In genomic region chr6:33174616-33175015, GRCm38 (mm10) we compare ENCODE assay signal across 11 mouse cellular contexts.
DNase-seq lines count a peak whose midpoint lies in the region; ATAC-seq and TF ChIP-seq lines count a peak whose summit lies in the region.
"Had no signal": no experiment of that assay in that cellular context is flagged by ENCODE, and none has a peak within 500 bp of the region (broad histone marks: within the 10 kb centered on the region; RNA-seq: fewer than 3 reads in every experiment).

No protein-coding gene starts in this region.

- no peaks in the 10 kb centered on the region for H3K36me3 ChIP-seq in forebrain, postnatal 0 days (ENCODE audit: insufficient read depth)
- no peaks in the 10 kb centered on the region for H3K36me3 ChIP-seq in forebrain, embryonic 13.5 days (ENCODE audit: poor library complexity, severe bottlenecking)
- no peaks in the 10 kb centered on the region for H3K36me3 ChIP-seq in lung, postnatal 0 days (ENCODE audit: insufficient read depth, low read length)
- H3K36me3 ChIP-seq: embryonic facial prominence, embryonic 15.5 days; limb, embryonic 15.5 days; midbrain, embryonic 13.5 days had no signal

- no peak for DNase-seq in forebrain, postnatal 0 days
- no peak for DNase-seq in lung, postnatal 0 days (ENCODE audit: low spot score)
- no peak for DNase-seq in lung, postnatal 10 days
- peak; percentile 16 for DNase-seq in thymus, postnatal 25 days
- DNase-seq in heart, postnatal 36 days, result no peak

- no peak overlapping the region for H3K4me2 ChIP-seq in forebrain, postnatal 0 days (ENCODE audit: low read depth)
- no peak overlapping the region for H3K4me2 ChIP-seq in forebrain, embryonic 13.5 days
- no peak overlapping the region for H3K4me2 ChIP-seq in lung, postnatal 0 days (replicated peaks; ENCODE audit: low read depth, low read length)
- H3K4me2 ChIP-seq: embryonic facial prominence, embryonic 15.5 days; limb, embryonic 15.5 days; midbrain, embryonic 13.5 days had no signal

- intact Hi-C loops in heart, postnatal 36 days (cut with DNase I), result no loop called here

- no peak for TF ChIP-seq POLR2A in bone marrow macrophage, adult 2 months (IDR thresholded peaks at IDR 0.05; ENCODE audit: borderline replicate concordance, low read depth, low read length)

- H3K4me3 ChIP-seq in forebrain, postnatal 0 days (ENCODE audit: low read depth, low read length), result no peak overlapping the region
- no peak overlapping the region for H3K4me3 ChIP-seq in forebrain, embryonic 13.5 days
- no peak overlapping the region for H3K4me3 ChIP-seq in lung, postnatal 0 days (ENCODE audit: low read depth, low read length)
- H3K4me3 ChIP-seq in bone marrow macrophage, adult 2 months (ENCODE audit: insufficient read depth, low read length), result no peak overlapping the region
- H3K4me3 ChIP-seq: embryonic facial prominence, embryonic 15.5 days; limb, embryonic 15.5 days; midbrain, embryonic 13.5 days had no signal

- 59% methylated on average over 6 of the region's 6 CpGs for WGBS in forebrain, postnatal 0 days
- 66% methylated on average over 6 of the region's 6 CpGs for WGBS in forebrain, embryonic 13.5 days
- 58% methylated on average over 6 of the region's 6 CpGs for WGBS in lung, postnatal 0 days

- peak; percentile 34 for TF ChIP-seq CTCF in forebrain, postnatal 0 days (IDR thresholded peaks at IDR 0.05; ENCODE audit: low read depth)
- peak; percentile 37 for TF ChIP-seq CTCF in lung, postnatal 0 days (IDR thresholded peaks at IDR 0.05)
- TF ChIP-seq CTCF in bone marrow macrophage, adult 2 months (IDR thresholded peaks at IDR 0.05; ENCODE audit: low read depth, low read length), result 0 out of 2 replicates have a peak, but pooled peaks have one; percentile 18

- no peak for ATAC-seq in forebrain, postnatal 0 days
- no peak for ATAC-seq in forebrain, embryonic 13.5 days
- no peak for ATAC-seq in lung, postnatal 0 days
- no peak for ATAC-seq in erythroblast, adult 5-6 weeks (replicated peaks; ENCODE audit: low FRiP score, poor library complexity, severe bottlenecking)
- ATAC-seq: midbrain, embryonic 13.5 days had no signal

- no peaks in the 10 kb centered on the region for H3K27me3 ChIP-seq in forebrain, postnatal 0 days (ENCODE audit: insufficient read depth, low read length)
- H3K27me3 ChIP-seq in forebrain, embryonic 13.5 days, result no peaks in the 10 kb centered on the region
- H3K27me3 ChIP-seq in lung, postnatal 0 days (replicated peaks; ENCODE audit: insufficient read depth, low read length), result no peaks in the 10 kb centered on the region
- H3K27me3 ChIP-seq: embryonic facial prominence, embryonic 15.5 days; limb, embryonic 15.5 days; midbrain, embryonic 13.5 days had no signal

- H3K9ac ChIP-seq in forebrain, postnatal 0 days, result no peak overlapping the region
- H3K9ac ChIP-seq in forebrain, embryonic 13.5 days, result no peak overlapping the region
- H3K9ac ChIP-seq in lung, postnatal 0 days (replicated peaks; ENCODE audit: low read depth), result no peak overlapping the region
- H3K9ac ChIP-seq: embryonic facial prominence, embryonic 15.5 days; limb, embryonic 15.5 days; midbrain, embryonic 13.5 days had no signal

- TF ChIP-seq EP300 in lung, postnatal 0 days (IDR thresholded peaks at IDR 0.05), result no peak

- H3K9me3 ChIP-seq in forebrain, postnatal 0 days (ENCODE audit: low read length), result no peaks in the 10 kb centered on the region
- no peaks in the 10 kb centered on the region for H3K9me3 ChIP-seq in forebrain, embryonic 13.5 days (replicated peaks)
- no peaks in the 10 kb centered on the region for H3K9me3 ChIP-seq in lung, postnatal 0 days (ENCODE audit: low read length)
- H3K9me3 ChIP-seq: embryonic facial prominence, embryonic 15.5 days; limb, embryonic 15.5 days; midbrain, embryonic 13.5 days had no signal

- no peak overlapping the region for H3K27ac ChIP-seq in forebrain, postnatal 0 days (ENCODE audit: low read depth, low read length)
- no peak overlapping the region for H3K27ac ChIP-seq in forebrain, embryonic 13.5 days
- no peak overlapping the region for H3K27ac ChIP-seq in lung, postnatal 0 days (ENCODE audit: low read length)
- H3K27ac ChIP-seq in bone marrow macrophage, adult 2 months (ENCODE audit: insufficient read depth, low read depth, low read length), result no peak overlapping the region
- H3K27ac ChIP-seq: embryonic facial prominence, embryonic 15.5 days; limb, embryonic 15.5 days; midbrain, embryonic 13.5 days had no signal

- H3K4me1 ChIP-seq in forebrain, postnatal 0 days (ENCODE audit: insufficient read depth), result no peaks in the 10 kb centered on the region
- no peaks in the 10 kb centered on the region for H3K4me1 ChIP-seq in forebrain, embryonic 13.5 days
- H3K4me1 ChIP-seq in lung, postnatal 0 days (ENCODE audit: insufficient read depth, low read depth, low read length), result no peaks in the 10 kb centered on the region
- no peaks in the 10 kb centered on the region for H3K4me1 ChIP-seq in bone marrow macrophage, adult 2 months (ENCODE audit: control insufficient read depth, insufficient read depth, low read length)
- H3K4me1 ChIP-seq: embryonic facial prominence, embryonic 15.5 days; limb, embryonic 15.5 days; midbrain, embryonic 13.5 days had no signal
